ENCODE assay signal across 8 mouse cellular contexts in genomic region chr15:80710257-80710607, GRCm38 (mm10). TPM values are rescaled to one million over a fixed set of nuclear protein-coding genes. Genes with fewer than 3 reads are reported as not detected.
DNase-seq lines count a peak whose midpoint lies in the region; ATAC-seq and TF ChIP-seq lines count a peak whose summit lies in the region.

No protein-coding gene starts in this region.

- H3K9me3 ChIP-seq in embryonic facial prominence, embryonic 14.5 days (ENCODE audit: control insufficient read depth, low read length), result no peaks in the 10 kb centered on the region
- H3K9me3 ChIP-seq in intestine, embryonic 15.5 days, result no peaks in the 10 kb centered on the region
- no peaks in the 10 kb centered on the region for H3K9me3 ChIP-seq in midbrain, postnatal 0 days (ENCODE audit: low read length)

- no peaks in the 10 kb centered on the region for H3K27me3 ChIP-seq in embryonic facial prominence, embryonic 14.5 days (replicated peaks; ENCODE audit: control insufficient read depth, insufficient read depth, low read length)
- no peaks in the 10 kb centered on the region for H3K27me3 ChIP-seq in intestine, embryonic 15.5 days (replicated peaks)
- no peaks in the 10 kb centered on the region for H3K27me3 ChIP-seq in midbrain, postnatal 0 days (ENCODE audit: insufficient read depth, low read length)

- no peak for ATAC-seq in embryonic facial prominence, embryonic 14.5 days (ENCODE audit: low read depth)
- ATAC-seq in intestine, embryonic 15.5 days, result no peak
- no peak for ATAC-seq in midbrain, postnatal 0 days (ENCODE audit: low FRiP score)

- no peak for TF ChIP-seq CTCF in layer of hippocampus, adult 2 months (conservative IDR thresholded peaks at IDR 0.05)
- no peak for TF ChIP-seq CTCF in midbrain, postnatal 0 days (IDR thresholded peaks at IDR 0.05)

- no peak for DNase-seq in layer of hippocampus, adult 2 months (ENCODE audit: low spot score in 2 of 2)
- no peak for DNase-seq in layer of hippocampus, postnatal 14 days (ENCODE audit: low spot score in 2 of 2)
- no peak for DNase-seq in embryonic facial prominence, embryonic 14.5 days (ENCODE audit: low spot score)
- DNase-seq in midbrain, postnatal 0 days (ENCODE audit: low spot score), result no peak
- no peak for DNase-seq in adrenal gland, postnatal 36 days
- no peak for DNase-seq in left cerebral cortex, postnatal 4 days
- no peak for DNase-seq in layer of hippocampus, adult 9-10 months (ENCODE audit: low spot score)

- WGBS in embryonic facial prominence, embryonic 14.5 days, result 14% methylated on average over 5 of the region's 5 CpGs
- 16% methylated on average over 5 of the region's 5 CpGs for WGBS in intestine, embryonic 15.5 days
- 13% methylated on average over 5 of the region's 5 CpGs for WGBS in midbrain, postnatal 0 days

- H3K27ac ChIP-seq in layer of hippocampus, adult 2 months, result peak overlapping the region; percentile 100
- H3K27ac ChIP-seq in embryonic facial prominence, embryonic 14.5 days (replicated peaks; ENCODE audit: low read depth, low read length), result peak overlapping the region; percentile 94
- H3K27ac ChIP-seq in intestine, embryonic 15.5 days, result peak overlapping the region; percentile 89; the same call in 1 of the 2 replicates
- peak overlapping the region; percentile 95; the same call in 1 of the 2 replicates for H3K27ac ChIP-seq in midbrain, postnatal 0 days (ENCODE audit: low read depth, low read length)

- peak overlapping the region; percentile 54 for H3K4me2 ChIP-seq in embryonic facial prominence, embryonic 14.5 days (ENCODE audit: low read depth, low read length)
- peak overlapping the region; percentile 47 for H3K4me2 ChIP-seq in intestine, embryonic 15.5 days (replicated peaks)
- peak overlapping the region; percentile 37 for H3K4me2 ChIP-seq in midbrain, postnatal 0 days (ENCODE audit: low read depth, low read length, poor library complexity, severe bottlenecking)

- intact Hi-C loops in left cerebral cortex, postnatal 4 days (cut with DNase I), result loop anchor here (5.0 kb wide), 1 partner anchor 87 kb away; no protein-coding TSS in a partner anchor

- peak overlapping the region; percentile 100 for H3K4me3 ChIP-seq in layer of hippocampus, adult 2 months
- H3K4me3 ChIP-seq in embryonic facial prominence, embryonic 14.5 days (ENCODE audit: low read depth, low read length), result peak overlapping the region; percentile 95
- peak overlapping the region; percentile 94 for H3K4me3 ChIP-seq in intestine, embryonic 15.5 days (replicated peaks)
- peak overlapping the region; percentile 91 for H3K4me3 ChIP-seq in midbrain, postnatal 0 days (ENCODE audit: low read depth, low read length)

- H3K4me1 ChIP-seq in embryonic facial prominence, embryonic 14.5 days (ENCODE audit: control insufficient read depth, insufficient read depth, low read length), result peaks cover 19% of the 10 kb centered on the region
- H3K4me1 ChIP-seq in intestine, embryonic 15.5 days (replicated peaks), result peaks cover 17% of the 10 kb centered on the region
- H3K4me1 ChIP-seq in midbrain, postnatal 0 days (ENCODE audit: insufficient read depth, low read length), result no peaks in the 10 kb centered on the region; the same call in 1 of the 2 replicates

- no peaks in the 10 kb centered on the region for H3K36me3 ChIP-seq in embryonic facial prominence, embryonic 14.5 days (ENCODE audit: control insufficient read depth, insufficient read depth, low read length)
- H3K36me3 ChIP-seq in intestine, embryonic 15.5 days, result no peaks in the 10 kb centered on the region
- H3K36me3 ChIP-seq in midbrain, postnatal 0 days (ENCODE audit: insufficient read depth, low read length), result no peaks in the 10 kb centered on the region

- no peak overlapping the region for H3K9ac ChIP-seq in embryonic facial prominence, embryonic 14.5 days (ENCODE audit: low read depth, low read length)
- no peak overlapping the region for H3K9ac ChIP-seq in intestine, embryonic 15.5 days
- H3K9ac ChIP-seq in midbrain, postnatal 0 days (replicated peaks; ENCODE audit: low read length, poor library complexity, severe bottlenecking), result no peak overlapping the region; the same call in 1 of the 2 replicates

RNA-seq across cellular contexts. Expression of gene Tnrc6b, which starts 0.9 kb away (rescaled TPM):
- 100 to 1,000 TPM; 127 to 133 TPM for total RNA-seq in layer of hippocampus, adult 2 months (2021)
- total RNA-seq in layer of hippocampus, postnatal 14 days (2021), result 100 to 1,000 TPM; 110 to 128 TPM
- polyA plus RNA-seq in embryonic facial prominence, embryonic 14.5 days (2014; fragmentation: Nextera tagmentation; extraction: Ambion mirVana), result 12.5 and 16.1 TPM in 2 replicates
- 19.8 and 20.7 TPM in 2 replicates for polyA plus RNA-seq in intestine, embryonic 15.5 days (2015; fragmentation: Nextera tagmentation; extraction: Ambion mirVana)
- 30.0 and 39.0 TPM in 2 replicates for total RNA-seq in midbrain, postnatal 0 days (2014; rRNA removed)
- polyA plus RNA-seq in midbrain, postnatal 0 days (2015; fragmentation: Nextera tagmentation; extraction: Ambion mirVana), result 21.5 and 26.3 TPM in 2 replicates
- total RNA-seq in adrenal gland, postnatal 36 days (2021), result 10 to 100 TPM; 46.5 to 56.9 TPM
- total RNA-seq in left cerebral cortex, postnatal 4 days (2021), result 100 to 1,000 TPM; 145 to 146 TPM

RNA-seq across cellular contexts. Expression of gene Fam83f, which starts 38.6 kb away (rescaled TPM):
- under 1 TPM in 1 of 2 experiments, not detected in 1; 0.15 TPM for total RNA-seq in layer of hippocampus, adult 2 months (2021)
- total RNA-seq in layer of hippocampus, postnatal 14 days (2021), result under 1 TPM; 0.17 to 0.25 TPM
- polyA plus RNA-seq in embryonic facial prominence, embryonic 14.5 days (2014; fragmentation: Nextera tagmentation; extraction: Ambion mirVana), result 2.2 and 2.9 TPM in 2 replicates
- polyA plus RNA-seq in intestine, embryonic 15.5 days (2015; fragmentation: Nextera tagmentation; extraction: Ambion mirVana), result 19.2 and 20.2 TPM in 2 replicates
- 0.93 and 2.3 TPM in 2 replicates for total RNA-seq in midbrain, postnatal 0 days (2014; rRNA removed)
- polyA plus RNA-seq in midbrain, postnatal 0 days (2015; fragmentation: Nextera tagmentation; extraction: Ambion mirVana), result 0.48 and 0.65 TPM in 2 replicates
- under 1 TPM; 0.13 to 0.16 TPM for total RNA-seq in adrenal gland, postnatal 36 days (2021)
- total RNA-seq in left cerebral cortex, postnatal 4 days (2021), result under 1 TPM; 0.44 to 0.52 TPM
